Mouse (Mus musculus): ENCODE results near the gene Lifr. TPM values are rescaled to one million over a fixed set of nuclear protein-coding genes. Genes with fewer than 3 reads are reported as not detected.

The Lifr gene
- polyA plus RNA-seq, 1 experiment from 2014 or later = 19.8 TPM

GRCm38 (mm10) chr15:7134454-7135052 is 44.1 kb downstream of the Lifr start:
- H3K4me1 ChIP-seq = peaks cover 18% of the 10 kb centered on the region
- no peaks in the 10 kb centered on the region for H3K36me3 ChIP-seq
- no peak for ATAC-seq (ENCODE audit: insufficient read depth, low FRiP score, low read depth)
- no peak overlapping the region for H3K27ac ChIP-seq
- H3K9ac ChIP-seq = no peak overlapping the region
- H3K9me3 ChIP-seq = no peaks in the 10 kb centered on the region
- no peak overlapping the region for H3K4me2 ChIP-seq
- no peaks in the 10 kb centered on the region for H3K27me3 ChIP-seq (replicated peaks)
- H3K4me3 ChIP-seq (replicated peaks) = no peak overlapping the region
- WGBS = 57% methylated on average over 11 of the region's 11 CpGs

DNA sequence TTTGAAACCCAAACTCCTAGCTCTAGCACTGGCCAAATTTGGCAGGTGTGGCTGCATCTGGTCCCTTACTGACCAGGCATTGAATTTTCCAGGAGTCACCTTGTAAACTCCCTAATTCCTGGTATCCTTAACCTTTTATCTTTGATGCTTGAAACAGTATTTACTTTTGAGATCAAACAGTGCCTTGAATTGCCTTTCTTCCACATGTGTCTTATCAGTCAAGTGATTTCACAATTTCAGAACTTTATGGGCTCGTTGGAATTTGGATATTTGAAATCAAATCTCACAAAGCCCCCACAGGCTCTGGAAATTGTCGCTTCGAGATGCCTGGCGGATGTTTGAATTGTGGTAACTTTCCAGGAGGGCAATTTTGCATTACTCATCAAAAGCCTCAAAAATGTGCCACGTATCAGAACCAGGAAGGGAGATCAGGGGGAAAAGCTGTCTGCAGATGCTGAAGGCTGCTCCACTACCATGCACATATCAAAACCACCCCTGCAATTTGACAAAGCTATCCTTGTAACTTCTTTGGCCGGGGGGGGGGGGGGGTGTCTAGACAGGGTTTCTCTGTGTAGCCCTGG is 45.7 kb downstream of the Lifr start:
- H3K27ac ChIP-seq = no peak overlapping the region
- WGBS = 56% methylated on average over 6 of the region's 6 CpGs
- no peak for ATAC-seq (ENCODE audit: insufficient read depth, low FRiP score, low read depth)
- H3K9ac ChIP-seq = no peak overlapping the region
- no peak overlapping the region for H3K4me2 ChIP-seq
- H3K9me3 ChIP-seq = no peaks in the 10 kb centered on the region
- H3K4me1 ChIP-seq = peaks cover 15% of the 10 kb centered on the region
- no peaks in the 10 kb centered on the region for H3K36me3 ChIP-seq
- no peak overlapping the region for H3K4me3 ChIP-seq (replicated peaks)
- H3K27me3 ChIP-seq (replicated peaks) = no peaks in the 10 kb centered on the region

DNA sequence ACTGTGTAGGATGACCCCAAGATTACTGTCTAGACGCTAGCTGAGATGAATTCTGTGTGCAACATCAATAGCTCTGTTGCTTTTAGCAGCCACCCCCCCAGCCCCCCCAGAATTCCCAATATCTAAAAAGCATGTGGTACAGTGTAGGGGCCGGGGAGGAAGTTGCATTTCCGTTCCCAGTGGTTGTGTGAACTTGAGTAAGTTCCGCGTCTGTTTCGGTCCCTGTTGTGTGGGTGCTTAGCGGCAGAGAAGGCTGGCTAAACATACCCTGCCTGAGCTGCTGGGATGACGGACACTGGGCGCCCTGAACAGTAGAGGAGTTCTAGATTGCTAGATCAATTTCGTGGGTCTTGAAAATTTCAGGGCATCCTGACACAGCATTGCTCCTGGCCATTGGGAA is 46.5 kb downstream of the Lifr start:
- Histone ChIP-seq H3K4me2 (no peak overlapping the region), H3K4me1 (peaks cover 15% of the 10 kb centered on the region), H3K36me3 (no peaks in the 10 kb centered on the region), H3K9me3 (no peaks in the 10 kb centered on the region), H3K27me3 (replicated peaks) (no peaks in the 10 kb centered on the region), H3K27ac (no peak overlapping the region), H3K9ac (no peak overlapping the region), H3K4me3 (replicated peaks) (no peak overlapping the region)
- 78% methylated on average over 10 of the region's 10 CpGs for whole genome bisulfite sequencing
- no peak for ATAC-seq (ENCODE audit: insufficient read depth, low FRiP score, low read depth)

GRCm38 (mm10) chr15:7137607-7138006 is 47.2 kb downstream of the Lifr start:
- WGBS = 54% methylated on average over 12 of the region's 12 CpGs
- Histone ChIP-seq H3K4me1 (peaks cover 15% of the 10 kb centered on the region), H3K9me3 (no peaks in the 10 kb centered on the region), H3K4me2 (peak overlapping the region; percentile 19; the same call in 1 of the 2 replicates), H3K9ac (no peak overlapping the region), H3K36me3 (no peaks in the 10 kb centered on the region), H3K27ac (no peak overlapping the region), H3K4me3 (replicated peaks) (no peak overlapping the region), H3K27me3 (replicated peaks) (no peaks in the 10 kb centered on the region)
- peak; percentile 79 for ATAC-seq (ENCODE audit: insufficient read depth, low FRiP score, low read depth)

DNA sequence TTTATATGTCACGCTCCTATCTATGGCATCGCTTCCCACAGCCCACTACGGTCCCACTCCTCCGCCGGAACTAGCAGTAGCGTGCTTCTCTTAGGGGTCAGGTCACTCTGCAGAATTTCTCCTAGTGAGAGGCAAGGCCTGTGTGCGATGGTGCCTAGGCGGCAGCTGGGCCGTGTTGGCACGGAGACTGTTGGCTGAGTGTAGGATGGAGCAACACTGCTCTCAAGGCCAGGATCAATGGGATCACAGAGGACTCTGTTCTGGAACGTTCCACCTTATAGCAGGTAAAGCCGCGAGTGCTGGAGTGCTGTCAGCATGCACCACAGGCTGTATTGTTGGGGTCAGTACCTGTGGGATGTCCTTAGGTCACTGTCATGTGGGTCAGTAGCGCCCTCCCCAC is 48.1 kb downstream of the Lifr start:
- H3K36me3 ChIP-seq = no peaks in the 10 kb centered on the region
- H3K4me1 ChIP-seq = peaks cover 15% of the 10 kb centered on the region
- H3K4me3 ChIP-seq (replicated peaks) = no peak overlapping the region
- H3K27me3 ChIP-seq (replicated peaks) = no peaks in the 10 kb centered on the region
- no peak overlapping the region for H3K9ac ChIP-seq
- H3K27ac ChIP-seq = no peak overlapping the region
- H3K9me3 ChIP-seq = no peaks in the 10 kb centered on the region
- ATAC-seq (ENCODE audit: insufficient read depth, low FRiP score, low read depth) = no peak
- H3K4me2 ChIP-seq = no peak overlapping the region
- 89% methylated on average over 14 of the region's 14 CpGs for WGBS

DNA sequence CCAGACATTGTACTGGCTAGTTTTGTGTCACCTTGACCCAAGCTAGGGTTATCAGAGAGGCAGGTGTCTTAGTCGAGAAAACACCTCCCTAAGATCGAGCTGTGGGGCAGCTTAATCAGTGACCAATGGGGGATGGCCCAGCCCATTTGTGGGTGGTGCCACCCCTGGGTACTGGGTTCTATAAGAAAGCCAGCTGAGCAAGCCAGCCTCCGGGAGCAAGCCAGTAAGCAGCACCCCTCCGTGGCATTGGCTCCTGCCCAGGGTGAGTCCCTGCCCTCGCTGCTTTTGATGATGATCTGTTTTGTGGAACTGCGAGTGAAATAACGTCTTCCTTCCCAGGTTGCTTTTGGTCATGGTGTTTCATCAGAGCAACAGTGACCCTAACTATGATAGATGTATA is 49.9 kb downstream of the Lifr start:
- no peak overlapping the region for H3K4me2 ChIP-seq
- no peak for ATAC-seq (ENCODE audit: insufficient read depth, low FRiP score, low read depth)
- peaks cover 22% of the 10 kb centered on the region for H3K4me1 ChIP-seq
- WGBS = 75% methylated on average over 7 of the region's 7 CpGs
- no peak overlapping the region for H3K27ac ChIP-seq
- H3K4me3 ChIP-seq (replicated peaks) = no peak overlapping the region
- no peaks in the 10 kb centered on the region for H3K36me3 ChIP-seq
- H3K9ac ChIP-seq = no peak overlapping the region
- no peaks in the 10 kb centered on the region for H3K9me3 ChIP-seq
- H3K27me3 ChIP-seq (replicated peaks) = no peaks in the 10 kb centered on the region

DNA sequence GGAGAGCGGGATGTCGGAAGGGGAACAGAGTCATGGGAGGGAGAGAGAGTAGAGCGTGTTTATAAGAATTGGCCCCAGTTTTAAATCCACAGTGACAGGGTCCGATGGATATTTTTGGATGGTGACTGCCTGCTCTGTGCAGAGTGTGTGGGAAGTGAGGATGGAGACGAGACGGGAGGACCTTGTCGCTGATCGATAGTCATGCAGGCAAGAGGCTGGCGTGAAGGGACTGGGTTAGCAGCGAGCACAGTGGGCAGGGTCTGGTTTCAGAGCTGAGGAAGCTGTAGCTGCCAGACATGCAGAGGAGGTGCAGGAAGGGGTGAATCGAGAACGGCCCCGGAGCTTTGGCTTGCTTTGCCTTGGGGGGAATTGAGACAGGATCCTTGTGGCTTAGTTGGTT is 50.8 kb downstream of the Lifr start:
- no peak for ATAC-seq (ENCODE audit: insufficient read depth, low FRiP score, low read depth)
- Histone ChIP-seq H3K9ac (no peak overlapping the region), H3K4me1 (peaks cover 28% of the 10 kb centered on the region), H3K4me3 (replicated peaks) (no peak overlapping the region), H3K27me3 (replicated peaks) (no peaks in the 10 kb centered on the region), H3K27ac (no peak overlapping the region), H3K9me3 (no peaks in the 10 kb centered on the region), H3K4me2 (no peak overlapping the region), H3K36me3 (no peaks in the 10 kb centered on the region)
- 72% methylated on average over 13 of the region's 13 CpGs for WGBS

- H3K9me3 ChIP-seq = no peaks in the 10 kb centered on the region
- H3K4me3 ChIP-seq (replicated peaks) = no peak overlapping the region
- no peaks in the 10 kb centered on the region for H3K36me3 ChIP-seq
- H3K4me1 ChIP-seq = peaks cover 16% of the 10 kb centered on the region
- no peaks in the 10 kb centered on the region for H3K27me3 ChIP-seq (replicated peaks)
- WGBS = 60% methylated on average over 15 of the region's 15 CpGs
- no peak overlapping the region for H3K4me2 ChIP-seq
- no peak overlapping the region for H3K9ac ChIP-seq
- H3K27ac ChIP-seq = no peak overlapping the region
- no peak for ATAC-seq (ENCODE audit: insufficient read depth, low FRiP score, low read depth)
Measured at GRCm38 (mm10) chr15:7143689-7144170, 53.3 kb downstream of the Lifr start.

GRCm38 (mm10) chr15:7144542-7144941 is 54.1 kb downstream of the Lifr start:
- no peak overlapping the region for H3K9ac ChIP-seq
- H3K4me1 ChIP-seq = peaks cover 16% of the 10 kb centered on the region
- H3K4me2 ChIP-seq = no peak overlapping the region
- H3K27me3 ChIP-seq (replicated peaks) = no peaks in the 10 kb centered on the region
- H3K27ac ChIP-seq = no peak overlapping the region
- no peaks in the 10 kb centered on the region for H3K9me3 ChIP-seq
- no peaks in the 10 kb centered on the region for H3K36me3 ChIP-seq
- 84% methylated on average over 3 of the region's 3 CpGs for WGBS
- no peak overlapping the region for H3K4me3 ChIP-seq (replicated peaks)
- ATAC-seq (ENCODE audit: insufficient read depth, low FRiP score, low read depth) = no peak

DNA sequence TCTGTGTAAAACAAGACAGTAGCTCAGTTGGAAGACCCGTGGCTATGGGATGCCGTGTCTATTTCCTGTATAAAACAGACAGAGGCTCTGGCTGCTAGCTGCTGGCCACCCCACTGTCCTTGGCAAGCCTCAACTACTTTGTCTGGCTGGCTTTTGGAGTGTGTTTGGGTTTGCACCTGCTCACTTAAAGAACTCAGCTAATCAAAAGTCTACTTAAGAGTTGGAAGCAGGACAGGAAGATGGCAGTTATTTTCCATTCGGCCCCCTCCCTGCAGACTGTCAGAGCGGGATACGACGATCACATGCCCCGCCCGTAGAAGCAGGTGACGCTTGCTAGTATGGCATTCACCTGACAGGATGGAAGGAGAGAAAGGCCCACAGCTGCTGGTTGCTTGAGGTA is 54.5 kb downstream of the Lifr start:
- H3K4me2 ChIP-seq = no peak overlapping the region
- 73% methylated on average over 9 of the region's 9 CpGs for WGBS
- H3K27ac ChIP-seq = no peak overlapping the region
- ATAC-seq (ENCODE audit: insufficient read depth, low FRiP score, low read depth) = no peak
- no peak overlapping the region for H3K4me3 ChIP-seq (replicated peaks)
- H3K27me3 ChIP-seq (replicated peaks) = no peaks in the 10 kb centered on the region
- peaks cover 16% of the 10 kb centered on the region for H3K4me1 ChIP-seq
- H3K9ac ChIP-seq = no peak overlapping the region
- no peaks in the 10 kb centered on the region for H3K36me3 ChIP-seq
- H3K9me3 ChIP-seq = no peaks in the 10 kb centered on the region

DNA sequence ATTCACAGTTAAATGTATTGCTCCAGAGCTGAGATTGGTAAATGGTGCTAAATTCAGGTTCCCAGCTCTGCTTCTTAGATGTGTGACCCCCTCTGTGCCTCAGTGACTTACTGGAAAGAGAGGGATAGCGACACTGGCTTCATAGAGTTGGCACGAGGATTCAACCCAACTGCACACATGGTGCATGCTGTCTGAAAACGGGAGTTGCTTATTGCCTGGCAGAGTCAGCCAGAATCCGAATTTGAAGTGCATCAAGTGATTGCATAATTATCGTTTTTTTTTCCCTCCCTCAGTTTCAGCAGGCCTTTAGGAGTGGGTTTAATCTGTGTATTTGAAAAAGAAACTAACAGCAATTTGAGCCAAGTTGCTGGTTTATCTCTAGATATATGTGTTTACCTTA is 55.1 kb downstream of the Lifr start:
- WGBS = 57% methylated on average over 5 of the region's 5 CpGs
- no peak for ATAC-seq (ENCODE audit: insufficient read depth, low FRiP score, low read depth)

GRCm38 (mm10) chr15:7146529-7146928 is 56.1 kb downstream of the Lifr start:
- Histone ChIP-seq H3K4me1 (peaks cover 16% of the 10 kb centered on the region), H3K27me3 (replicated peaks) (no peaks in the 10 kb centered on the region), H3K4me3 (replicated peaks) (no peak overlapping the region), H3K27ac (no peak overlapping the region), H3K9ac (no peak overlapping the region), H3K4me2 (no peak overlapping the region), H3K9me3 (no peaks in the 10 kb centered on the region), H3K36me3 (no peaks in the 10 kb centered on the region)
- WGBS = 50% methylated on average over 8 of the region's 8 CpGs
- no peak; the same call in 1 of the 2 replicates for ATAC-seq (ENCODE audit: insufficient read depth, low FRiP score, low read depth)

More for the DNA sequence above, 55.1 kb downstream of the Lifr start:
- no peaks in the 10 kb centered on the region for H3K27me3 ChIP-seq (replicated peaks)
- peaks cover 16% of the 10 kb centered on the region for H3K4me1 ChIP-seq
- H3K9me3 ChIP-seq = no peaks in the 10 kb centered on the region
- H3K4me3 ChIP-seq (replicated peaks) = no peak overlapping the region
- no peak overlapping the region for H3K27ac ChIP-seq
- no peak overlapping the region for H3K9ac ChIP-seq
- H3K36me3 ChIP-seq = no peaks in the 10 kb centered on the region
- no peak overlapping the region for H3K4me2 ChIP-seq
